Mouse (Mus musculus): Measurements from ENCODE around the gene Cpd. TPM values are rescaled to one million over a fixed set of nuclear protein-coding genes. Genes with fewer than 3 reads are reported as not detected.

The Cpd gene
- polyA plus RNA-seq, 1 experiment from 2014 or later = 9.0 TPM

DNA sequence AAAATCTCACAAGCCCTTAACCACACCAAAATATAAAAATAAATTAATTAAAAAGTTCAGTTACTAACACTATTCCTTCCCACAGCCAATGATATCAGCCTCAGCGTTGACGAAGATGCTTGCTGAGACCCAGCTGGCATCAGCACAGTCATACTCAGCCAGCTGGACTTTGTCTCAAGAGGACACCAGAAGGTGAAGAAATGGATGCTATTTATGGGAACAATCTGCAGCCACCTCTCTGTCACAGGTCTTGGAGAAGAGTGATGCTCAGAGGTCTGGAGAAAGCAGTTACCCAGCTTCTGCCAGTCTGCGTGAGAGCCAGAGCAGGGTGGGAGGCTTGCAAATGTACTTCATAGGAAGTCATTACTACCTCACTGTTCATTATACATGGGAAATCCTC, 14.4 kb upstream of the Cpd start:
- Histone ChIP-seq H3K27ac (no peak overlapping the region), H3K36me3 (replicated peaks) (no peaks in the 10 kb centered on the region), H3K27me3 (ENCODE audit: poor library complexity, severe bottlenecking) (no peaks in the 10 kb centered on the region), H3K9me3 (no peaks in the 10 kb centered on the region), H3K4me3 (no peak overlapping the region), H3K4me1 (no peaks in the 10 kb centered on the region)
- 96% methylated on average over 3 of the region's 3 CpGs for WGBS
- no peak for DNase-seq (ENCODE audit: extremely low spot score, low spot score)

DNA sequence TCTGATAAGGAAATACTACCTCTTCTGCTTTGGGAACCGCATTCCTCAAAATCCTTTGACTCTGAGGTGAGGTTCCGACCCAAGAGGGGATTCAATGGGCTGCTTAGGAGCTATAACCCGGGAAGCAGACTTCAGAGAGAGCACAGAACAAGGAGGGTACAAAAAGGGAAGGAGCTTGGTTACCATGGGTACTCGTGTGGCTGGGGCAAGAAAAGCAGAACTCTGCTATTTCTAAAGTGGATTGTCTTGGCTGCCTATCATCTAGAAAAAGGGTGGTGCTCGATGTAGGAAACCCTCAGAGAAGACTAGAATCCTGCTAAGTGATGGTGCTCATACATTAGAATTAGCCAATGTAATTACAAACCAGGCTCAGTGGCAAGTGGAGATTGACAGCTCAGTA, 12.4 kb upstream of the Cpd start:
- H3K9me3 ChIP-seq = no peaks in the 10 kb centered on the region
- no peaks in the 10 kb centered on the region for H3K27me3 ChIP-seq (ENCODE audit: poor library complexity, severe bottlenecking)
- H3K4me1 ChIP-seq = peaks cover 11% of the 10 kb centered on the region
- H3K27ac ChIP-seq = no peak overlapping the region
- no peak overlapping the region for H3K4me3 ChIP-seq
- DNase-seq (ENCODE audit: extremely low spot score, low spot score) = no peak
- H3K36me3 ChIP-seq (replicated peaks) = no peaks in the 10 kb centered on the region
- WGBS = 71% methylated on average over 5 of the region's 5 CpGs

DNA sequence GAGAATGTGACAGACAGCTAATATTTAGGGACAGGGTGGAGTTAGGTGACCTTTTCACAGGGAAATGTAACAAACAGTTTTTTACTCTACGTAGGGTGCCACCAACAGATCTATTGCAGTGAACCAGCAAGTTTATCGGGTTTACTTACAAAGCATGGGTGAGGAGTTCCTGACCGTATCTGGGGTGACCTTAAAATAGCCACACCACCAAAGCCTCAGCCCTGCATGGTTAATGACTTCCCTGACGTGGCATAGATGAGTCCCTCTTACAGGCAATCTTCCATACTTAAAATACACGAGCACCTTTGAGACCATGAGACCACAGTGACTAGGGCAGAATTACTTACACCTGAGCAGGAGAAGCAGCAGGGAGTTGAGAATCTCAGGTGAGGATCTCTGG, 12.0 kb upstream of the Cpd start:
- no peaks in the 10 kb centered on the region for H3K27me3 ChIP-seq (ENCODE audit: poor library complexity, severe bottlenecking)
- H3K4me3 ChIP-seq = no peak overlapping the region
- H3K36me3 ChIP-seq (replicated peaks) = no peaks in the 10 kb centered on the region
- WGBS = 80% methylated on average over 5 of the region's 5 CpGs
- no peak overlapping the region for H3K27ac ChIP-seq
- no peaks in the 10 kb centered on the region for H3K9me3 ChIP-seq
- DNase-seq (ENCODE audit: extremely low spot score, low spot score) = no peak
- H3K4me1 ChIP-seq = peaks cover 15% of the 10 kb centered on the region

DNA sequence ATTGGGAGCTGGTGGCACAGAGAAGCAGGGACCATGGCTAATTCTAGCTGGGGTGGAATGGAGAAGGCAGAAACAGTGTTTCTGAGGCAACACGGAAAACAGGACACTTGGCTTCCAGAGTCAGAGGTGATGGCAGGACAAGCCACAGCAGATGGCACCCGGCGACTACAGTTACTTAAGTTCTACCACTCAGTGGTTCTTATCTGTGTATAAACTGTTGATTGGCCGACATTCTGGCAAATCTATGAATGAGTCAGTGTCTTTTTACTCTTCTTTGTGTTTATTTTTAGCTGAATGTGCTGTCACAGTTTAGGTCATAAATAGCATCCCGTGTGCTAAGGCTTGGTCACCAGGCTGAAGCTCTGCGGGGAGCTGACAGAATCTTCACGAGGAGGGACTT, 10.3 kb upstream of the Cpd start:
- Histone ChIP-seq H3K27me3 (ENCODE audit: poor library complexity, severe bottlenecking) (no peaks in the 10 kb centered on the region), H3K27ac (no peak overlapping the region), H3K9me3 (no peaks in the 10 kb centered on the region), H3K4me3 (no peak overlapping the region), H3K4me1 (peaks cover 15% of the 10 kb centered on the region), H3K36me3 (replicated peaks) (no peaks in the 10 kb centered on the region)
- WGBS = 90% methylated on average over 7 of the region's 7 CpGs
- no peak for DNase-seq (ENCODE audit: extremely low spot score, low spot score)

DNA sequence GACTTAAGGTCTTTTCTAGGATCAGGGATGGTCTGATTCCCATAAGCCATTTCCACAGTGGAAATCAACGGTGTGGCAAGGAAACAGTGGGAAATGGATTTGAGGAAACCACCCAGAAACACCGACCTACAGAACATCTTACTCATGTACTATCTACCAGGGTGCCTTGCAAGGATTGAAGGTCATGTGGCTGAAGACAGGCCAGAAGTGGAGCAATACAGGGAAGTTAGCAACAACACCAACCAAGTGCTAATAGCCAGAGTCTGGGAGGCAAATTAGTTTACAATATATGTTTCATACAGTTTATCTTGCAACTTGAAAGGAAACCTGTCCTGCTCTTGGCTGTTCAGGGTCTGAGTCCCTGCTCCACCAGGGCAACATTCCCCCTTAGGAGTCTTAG, 9.8 kb upstream of the Cpd start:
- Histone ChIP-seq H3K4me1 (peaks cover 15% of the 10 kb centered on the region), H3K4me3 (no peak overlapping the region), H3K36me3 (replicated peaks) (no peaks in the 10 kb centered on the region), H3K9me3 (no peaks in the 10 kb centered on the region), H3K27me3 (ENCODE audit: poor library complexity, severe bottlenecking) (no peaks in the 10 kb centered on the region), H3K27ac (no peak overlapping the region)
- no peak for DNase-seq (ENCODE audit: extremely low spot score, low spot score)
- WGBS = 88% methylated on average over 2 of the region's 2 CpGs

DNA sequence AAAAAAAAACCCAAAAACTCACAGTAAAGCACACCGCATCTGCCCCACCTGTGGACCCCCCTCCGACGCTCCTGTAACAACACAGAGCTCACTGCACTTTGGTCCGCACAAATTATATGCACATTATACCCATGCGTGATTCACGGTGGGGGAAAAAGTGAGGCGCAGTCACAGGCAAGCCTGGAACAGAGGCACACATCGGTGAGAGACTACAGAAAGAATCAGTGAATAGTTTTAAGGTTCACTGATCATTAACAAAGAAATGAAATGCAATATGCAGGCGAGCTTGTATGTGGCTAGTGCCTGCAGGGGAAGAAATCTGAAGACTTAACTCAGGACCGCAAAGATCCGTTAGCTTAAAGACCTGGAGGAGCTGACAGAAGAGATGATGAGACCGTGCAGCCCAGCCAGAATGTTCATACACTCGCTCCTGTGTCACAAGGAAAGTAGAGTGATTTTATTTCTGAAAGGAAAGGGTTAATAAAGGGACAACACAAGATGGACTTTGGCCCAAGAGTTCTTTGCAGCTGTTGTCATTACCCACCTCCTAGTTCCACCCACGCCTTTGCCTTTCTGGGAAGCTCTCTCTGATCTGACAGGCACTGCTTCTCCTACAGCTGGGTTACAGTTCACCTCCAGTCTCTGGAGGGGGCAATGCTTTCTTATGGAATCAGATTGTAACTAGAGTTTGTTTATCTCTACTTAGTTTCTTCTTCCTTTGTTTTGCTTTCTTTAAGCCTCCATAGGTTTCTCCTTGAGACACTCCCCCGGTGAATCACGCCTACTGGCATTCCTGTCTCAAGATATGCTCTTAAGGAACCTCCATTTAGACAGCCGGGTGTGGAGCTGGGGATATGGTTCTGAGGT, 7.9 kb upstream of the Cpd start:
- Histone ChIP-seq H3K27me3 (ENCODE audit: poor library complexity, severe bottlenecking) (no peaks in the 10 kb centered on the region), H3K4me1 (peaks cover 16% of the 10 kb centered on the region), H3K4me3 (peak overlapping the region; percentile 22; the same call in 1 of the 2 replicates), H3K27ac (peak overlapping the region; percentile 66), H3K36me3 (replicated peaks) (no peaks in the 10 kb centered on the region), H3K9me3 (no peaks in the 10 kb centered on the region)
- no peak for DNase-seq (ENCODE audit: extremely low spot score, low spot score)
- WGBS = 56% methylated on average over 17 of the region's 17 CpGs

DNA sequence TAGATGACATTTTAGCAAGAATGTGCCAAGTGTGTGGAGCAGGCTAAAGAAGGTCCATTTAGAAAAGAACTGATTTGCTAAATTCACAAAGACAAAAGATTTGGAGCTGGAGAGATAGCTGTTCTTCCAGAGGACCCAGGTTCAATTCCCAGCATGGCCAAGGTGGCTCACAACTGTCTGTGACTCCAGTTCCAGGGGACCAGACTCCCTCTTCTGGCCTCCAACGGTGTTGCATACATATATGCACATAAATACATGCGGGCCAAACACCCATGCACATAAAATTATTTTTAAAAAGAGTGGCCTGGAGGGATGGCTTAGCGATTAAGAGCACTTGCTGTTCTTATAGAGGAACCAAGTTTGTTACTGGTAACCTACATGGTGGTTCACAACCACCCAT, 4.7 kb upstream of the Cpd start:
- peaks cover 32% of the 10 kb centered on the region for H3K4me1 ChIP-seq
- H3K27ac ChIP-seq = no peak overlapping the region
- peaks cover 11% of the 10 kb centered on the region for H3K27me3 ChIP-seq (ENCODE audit: poor library complexity, severe bottlenecking)
- H3K9me3 ChIP-seq = no peaks in the 10 kb centered on the region
- WGBS = 77% methylated on average over 3 of the region's 3 CpGs
- no peak overlapping the region for H3K4me3 ChIP-seq
- H3K36me3 ChIP-seq (replicated peaks) = no peaks in the 10 kb centered on the region
- DNase-seq (ENCODE audit: extremely low spot score, low spot score) = no peak

DNA sequence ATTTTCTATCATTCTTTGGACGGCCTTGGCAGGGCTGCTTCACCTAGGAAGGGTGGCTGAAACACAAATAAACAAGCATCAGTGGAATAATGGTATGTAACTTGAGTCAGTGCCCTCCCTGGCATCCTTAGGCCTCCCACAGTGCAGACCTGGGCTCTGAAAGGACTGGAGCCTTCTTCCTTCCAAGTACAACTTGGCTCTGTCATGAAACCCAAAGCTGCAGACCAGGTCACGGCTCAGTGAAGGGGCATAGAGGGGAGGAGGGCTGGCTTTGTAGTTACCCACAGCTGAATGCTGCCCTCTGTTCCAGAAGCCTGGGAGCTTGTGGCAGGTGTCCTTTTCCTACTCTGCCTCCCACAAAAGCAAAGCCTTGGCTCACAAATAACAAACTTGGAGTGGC, 2.8 kb upstream of the Cpd start:
- Histone ChIP-seq H3K27ac (0 out of 2 replicates have a peak overlapping the region, but pooled peaks have one; percentile 1), H3K4me1 (peaks cover 43% of the 10 kb centered on the region), H3K36me3 (replicated peaks) (no peaks in the 10 kb centered on the region), H3K9me3 (no peaks in the 10 kb centered on the region), H3K4me3 (no peak overlapping the region), H3K27me3 (ENCODE audit: poor library complexity, severe bottlenecking) (peaks cover 11% of the 10 kb centered on the region)
- no peak for DNase-seq (ENCODE audit: extremely low spot score, low spot score)
- 40% methylated on average over 2 of the region's 2 CpGs for WGBS

DNA sequence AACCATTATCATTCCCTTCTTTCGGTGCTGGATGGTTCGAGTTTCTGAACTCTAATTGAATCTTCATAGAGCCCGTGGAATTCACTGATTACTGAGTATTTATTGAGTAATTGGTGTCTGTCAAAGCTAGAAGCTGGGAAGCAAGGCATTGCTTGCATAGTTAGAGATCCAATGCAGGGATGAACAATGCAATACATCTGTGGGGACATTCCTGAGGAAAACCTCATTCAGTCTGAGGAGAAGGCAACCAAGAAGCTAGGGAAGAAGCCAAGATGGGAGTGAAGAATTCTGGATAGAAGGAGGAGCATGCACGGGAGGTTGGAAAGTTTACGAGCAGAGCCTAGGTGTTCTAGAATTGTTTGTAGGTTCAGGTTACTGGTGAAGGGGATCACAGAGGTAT, 1.3 kb upstream of the Cpd start:
- Histone ChIP-seq H3K4me3 (no peak overlapping the region), H3K27ac (no peak overlapping the region), H3K27me3 (ENCODE audit: poor library complexity, severe bottlenecking) (peaks cover 11% of the 10 kb centered on the region), H3K4me1 (peaks cover 47% of the 10 kb centered on the region), H3K9me3 (no peaks in the 10 kb centered on the region), H3K36me3 (replicated peaks) (no peaks in the 10 kb centered on the region)
- WGBS = 85% methylated on average over 5 of the region's 5 CpGs
- DNase-seq (ENCODE audit: extremely low spot score, low spot score) = no peak

DNA sequence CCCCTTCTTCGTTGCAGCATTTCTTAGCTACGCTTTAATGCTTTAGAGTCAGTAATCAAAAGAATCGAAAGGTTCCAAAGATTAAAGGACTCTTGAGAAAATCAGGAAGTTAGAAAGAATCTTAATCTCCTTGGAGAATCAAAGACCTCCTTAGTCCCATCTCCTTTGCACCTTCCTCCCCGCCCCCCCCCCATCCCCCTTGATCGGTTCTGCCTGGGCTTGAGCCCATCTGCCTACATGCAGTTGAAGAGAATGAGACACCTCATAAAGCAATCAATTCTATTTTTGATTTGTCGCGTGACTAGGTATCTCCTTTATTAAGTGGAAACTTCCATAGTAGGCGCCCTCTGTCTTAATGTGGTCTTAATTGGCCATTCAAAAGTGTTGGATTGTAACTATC, 536 bp upstream of the Cpd start:
- 31% methylated on average over 8 of the region's 8 CpGs for WGBS
- H3K4me1 ChIP-seq = peaks cover 50% of the 10 kb centered on the region
- DNase-seq (ENCODE audit: extremely low spot score, low spot score) = no peak
- no peaks in the 10 kb centered on the region for H3K9me3 ChIP-seq
- H3K4me3 ChIP-seq = peak overlapping the region; percentile 95
- peak overlapping the region; percentile 92 for H3K27ac ChIP-seq
- no peaks in the 10 kb centered on the region for H3K36me3 ChIP-seq (replicated peaks)
- peaks cover 11% of the 10 kb centered on the region for H3K27me3 ChIP-seq (ENCODE audit: poor library complexity, severe bottlenecking)

DNA sequence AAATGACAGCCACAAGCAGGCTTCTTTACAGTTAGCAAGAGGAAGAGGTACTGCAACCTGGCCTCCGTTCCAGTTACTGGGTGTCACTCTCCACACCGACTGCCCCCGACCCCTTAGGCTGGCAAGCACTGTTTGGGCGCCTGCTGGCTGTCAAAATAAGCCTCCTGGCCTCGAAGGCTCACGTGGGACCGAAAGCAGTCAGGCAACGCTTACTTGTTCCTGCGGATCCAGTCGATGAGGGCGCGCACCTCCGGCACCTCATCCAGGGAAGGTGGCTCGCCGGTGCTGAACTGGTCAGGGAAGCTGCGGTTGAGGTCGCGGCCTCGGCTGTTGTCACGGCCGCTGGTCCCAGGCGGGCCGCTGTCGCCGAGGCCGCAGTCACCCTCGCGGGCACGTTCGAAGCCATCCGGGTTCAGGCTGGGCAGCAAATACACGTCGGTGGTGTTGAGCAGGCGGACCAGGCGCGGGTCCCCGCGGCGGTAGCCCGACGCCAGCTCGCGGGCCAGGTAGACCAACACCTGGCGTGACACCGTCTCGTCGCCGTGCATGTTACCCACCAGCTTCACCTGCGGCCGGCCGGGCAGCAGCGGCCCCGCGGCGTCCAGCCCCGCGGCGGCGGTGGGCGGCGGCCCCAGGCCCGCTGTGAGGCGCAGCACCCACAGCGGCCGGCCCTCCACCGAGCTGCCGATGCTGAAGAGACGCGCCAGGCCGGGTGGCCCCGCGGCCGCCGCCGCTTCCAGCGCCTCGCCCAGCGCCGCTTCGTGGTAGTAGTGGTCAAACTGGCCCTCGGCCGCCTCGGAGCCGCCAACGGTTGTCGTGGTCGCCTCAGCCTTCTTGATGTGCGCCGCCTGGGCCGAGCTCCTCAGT, 574 bp downstream of the Cpd start:
- Histone ChIP-seq H3K27ac (peak overlapping the region; percentile 92), H3K4me3 (peak overlapping the region; percentile 95), H3K36me3 (replicated peaks) (no peaks in the 10 kb centered on the region), H3K9me3 (no peaks in the 10 kb centered on the region), H3K4me1 (peaks cover 58% of the 10 kb centered on the region), H3K27me3 (ENCODE audit: poor library complexity, severe bottlenecking) (peaks cover 11% of the 10 kb centered on the region)
- under 1% methylated on average over 88 of the region's 90 CpGs for WGBS
- DNase-seq (ENCODE audit: extremely low spot score, low spot score) = peak; percentile 39

DNA sequence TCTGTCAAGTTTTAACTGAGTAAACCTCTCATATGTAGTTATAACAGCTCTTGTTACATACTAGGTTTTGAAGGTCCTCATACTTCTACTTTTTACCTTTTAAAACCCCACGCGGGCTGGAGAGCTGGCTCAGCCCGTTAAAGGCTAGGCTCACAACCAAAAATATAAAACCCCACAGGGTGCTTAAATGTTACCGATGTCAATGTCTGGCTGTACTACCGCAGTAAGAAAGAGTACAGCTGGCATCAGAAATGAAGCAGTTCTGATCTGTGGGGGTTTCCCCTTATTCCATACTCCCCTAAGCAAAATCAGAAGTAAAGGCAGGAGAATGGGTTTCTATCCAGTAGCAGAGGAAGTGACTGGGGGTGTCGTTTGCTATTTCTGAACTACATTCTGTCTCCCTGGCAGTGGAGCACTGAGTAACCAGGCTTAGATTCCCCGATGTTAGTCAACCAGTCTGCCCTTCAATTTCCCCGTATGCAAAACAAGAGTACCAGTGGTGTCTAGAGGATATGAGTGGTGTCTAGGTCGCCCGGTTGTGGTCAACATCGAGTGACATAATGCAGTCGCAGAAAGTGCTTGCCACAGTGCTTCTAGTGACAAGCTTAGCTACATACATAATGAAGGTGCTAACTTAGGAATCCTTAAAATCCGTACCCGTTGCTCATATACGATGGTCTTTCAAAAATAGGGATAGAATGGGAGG, 1.4 kb downstream of the Cpd start:
- Histone ChIP-seq H3K4me1 (peaks cover 58% of the 10 kb centered on the region), H3K4me3 (peak overlapping the region; percentile 95), H3K36me3 (replicated peaks) (no peaks in the 10 kb centered on the region), H3K27ac (no peak overlapping the region), H3K27me3 (ENCODE audit: poor library complexity, severe bottlenecking) (peaks cover 11% of the 10 kb centered on the region), H3K9me3 (no peaks in the 10 kb centered on the region)
- 53% methylated on average over 15 of the region's 15 CpGs for WGBS
- DNase-seq (ENCODE audit: extremely low spot score, low spot score) = no peak
